Mouse (Mus musculus): ENCODE data around the gene Naaladl1. TPM values are rescaled to one million over a fixed set of nuclear protein-coding genes. Genes with fewer than 3 reads are reported as not detected.

Naaladl1 gene
- polyA plus RNA-seq, 1 experiment from 2014 or later: 0.54 TPM

- Histone ChIP-seq H3K27ac (peak within 1 kb of the TSS; percentile 99), H3K27me3 (no peaks in the 10 kb centered on the region), H3K9me3 (replicated peaks) (no peaks in the 10 kb centered on the region), H3K4me3 (peak within 1 kb of the TSS; percentile 68), H3K4me1 (peaks cover 10% of the 10 kb centered on the region), H3K9ac (peak within 1 kb of the TSS; percentile 85), H3K36me3 (peaks cover 20% of the 10 kb centered on the region), H3K4me2 (replicated peaks) (peak within 1 kb of the TSS; percentile 72)
- peak; percentile 95 for ATAC-seq (ENCODE audit: low FRiP score)
- WGBS: under 1% methylated on average over 63 of the region's 68 CpGs
These were observed 35.3 kb downstream of the Naaladl1 start, which contains the start of gene Batf2 for GRCm38 (mm10) chr19:6140678-6141393. Gene Batf2 (plus strand): TSS chr19:6140983.

GRCm38 (mm10) chr19:6141394-6141749 is 35.8 kb downstream of the Naaladl1 start, which contains the start of gene Arl2:
Gene Arl2 (minus strand): TSS chr19:6141548.
- H3K27me3 ChIP-seq: no peaks in the 10 kb centered on the region

GRCm38 (mm10) chr19:6144842-6145241 is 39.3 kb downstream of the Naaladl1 start:
- no peak overlapping the region for H3K4me2 ChIP-seq (replicated peaks)
- no peak for ATAC-seq (ENCODE audit: low FRiP score)
- H3K27me3 ChIP-seq: no peaks in the 10 kb centered on the region
- H3K4me1 ChIP-seq: peaks cover 6% of the 10 kb centered on the region
- H3K27ac ChIP-seq: no peak overlapping the region
- H3K9ac ChIP-seq: no peak overlapping the region
- 82% methylated on average over 5 of the region's 5 CpGs for WGBS
- H3K9me3 ChIP-seq (replicated peaks): no peaks in the 10 kb centered on the region
- H3K4me3 ChIP-seq: no peak overlapping the region
- H3K36me3 ChIP-seq: no peaks in the 10 kb centered on the region

More at GRCm38 (mm10) chr19:6141394-6141749, 35.8 kb downstream of the Naaladl1 start, which contains the start of gene Arl2:
- WGBS: under 1% methylated on average over 15 of the region's 15 CpGs
- H3K4me2 ChIP-seq (replicated peaks): peak within 1 kb of the TSS; percentile 72
- H3K36me3 ChIP-seq: peaks cover 15% of the 10 kb centered on the region
- ATAC-seq (ENCODE audit: low FRiP score): peak; percentile 86
- peaks cover 10% of the 10 kb centered on the region for H3K4me1 ChIP-seq
- no peaks in the 10 kb centered on the region for H3K9me3 ChIP-seq (replicated peaks)
- peak within 1 kb of the TSS; percentile 99 for H3K27ac ChIP-seq
- peak within 1 kb of the TSS; percentile 85 for H3K9ac ChIP-seq
- H3K4me3 ChIP-seq: peak within 1 kb of the TSS; percentile 68

GRCm38 (mm10) chr19:6155174-6155573 is 49.6 kb downstream of the Naaladl1 start:
- H3K4me3 ChIP-seq: no peak overlapping the region
- H3K27me3 ChIP-seq: no peaks in the 10 kb centered on the region
- H3K36me3 ChIP-seq: no peaks in the 10 kb centered on the region
- H3K4me2 ChIP-seq (replicated peaks): no peak overlapping the region
- WGBS: 84% methylated on average over 9 of the region's 9 CpGs
- no peak overlapping the region for H3K27ac ChIP-seq
- no peak for ATAC-seq (ENCODE audit: low FRiP score)
- H3K9ac ChIP-seq: no peak overlapping the region
- H3K9me3 ChIP-seq (replicated peaks): no peaks in the 10 kb centered on the region
- no peaks in the 10 kb centered on the region for H3K4me1 ChIP-seq

GRCm38 (mm10) chr19:6156372-6156771 is 50.8 kb downstream of the Naaladl1 start:
- no peak for ATAC-seq (ENCODE audit: low FRiP score)
- no peaks in the 10 kb centered on the region for H3K36me3 ChIP-seq
- WGBS: 69% methylated on average over 8 of the region's 8 CpGs

GRCm38 (mm10) chr19:6157220-6157619 is 51.6 kb downstream of the Naaladl1 start:
- Histone ChIP-seq H3K9me3 (replicated peaks) (no peaks in the 10 kb centered on the region), H3K4me1 (no peaks in the 10 kb centered on the region), H3K4me2 (replicated peaks) (no peak overlapping the region), H3K36me3 (no peaks in the 10 kb centered on the region), H3K4me3 (no peak overlapping the region), H3K9ac (no peak overlapping the region), H3K27ac (no peak overlapping the region), H3K27me3 (no peaks in the 10 kb centered on the region)
- WGBS: 68% methylated on average over 6 of the region's 6 CpGs
- ATAC-seq (ENCODE audit: low FRiP score): no peak

More at GRCm38 (mm10) chr19:6156372-6156771, 50.8 kb downstream of the Naaladl1 start:
- Histone ChIP-seq H3K4me2 (replicated peaks) (no peak overlapping the region), H3K27ac (no peak overlapping the region), H3K27me3 (no peaks in the 10 kb centered on the region), H3K9me3 (replicated peaks) (no peaks in the 10 kb centered on the region), H3K9ac (no peak overlapping the region), H3K4me1 (no peaks in the 10 kb centered on the region), H3K4me3 (no peak overlapping the region)

- Histone ChIP-seq H3K9ac (no peak overlapping the region), H3K4me2 (replicated peaks) (no peak overlapping the region), H3K4me3 (no peak overlapping the region), H3K9me3 (replicated peaks) (no peaks in the 10 kb centered on the region), H3K27me3 (no peaks in the 10 kb centered on the region), H3K4me1 (no peaks in the 10 kb centered on the region), H3K27ac (no peak overlapping the region), H3K36me3 (no peaks in the 10 kb centered on the region)
- no peak for ATAC-seq (ENCODE audit: low FRiP score)
- 74% methylated on average over 10 of the region's 10 CpGs for WGBS
These were observed 58.4 kb downstream of the Naaladl1 start for GRCm38 (mm10) chr19:6163872-6164547.

Other genes starting within 250 kb of the Naaladl1 start
- gene Frmd8, start 230.5 kb upstream of the Naaladl1 start, polyA plus RNA-seq (2016; fragmentation: Nextera tagmentation; extraction: Ambion mirVana): 28.7 and 29.9 TPM in 2 replicates
- gene Slc25a45, start 228.0 kb upstream of the Naaladl1 start, polyA plus RNA-seq (2016; fragmentation: Nextera tagmentation; extraction: Ambion mirVana): 2.0 and 2.2 TPM in 2 replicates
- 11.0 and 11.3 TPM in 2 replicates for gene Tigd3, start 211.6 kb upstream of the Naaladl1 start, polyA plus RNA-seq (2016; fragmentation: Nextera tagmentation; extraction: Ambion mirVana)
- gene Dpf2, start 192.8 kb upstream of the Naaladl1 start, polyA plus RNA-seq (2016; fragmentation: Nextera tagmentation; extraction: Ambion mirVana): 161 and 177 TPM in 2 replicates
- gene Cdc42ep2, start 181.0 kb upstream of the Naaladl1 start, polyA plus RNA-seq (2016; fragmentation: Nextera tagmentation; extraction: Ambion mirVana): 5.1 and 6.1 TPM in 2 replicates
- gene Pola2, start 141.6 kb upstream of the Naaladl1 start, polyA plus RNA-seq (2016; fragmentation: Nextera tagmentation; extraction: Ambion mirVana): 47.4 and 49.2 TPM in 2 replicates
- not detected in 2 replicates for gene Slc22a20, start 119.6 kb upstream of the Naaladl1 start, polyA plus RNA-seq (2016; fragmentation: Nextera tagmentation; extraction: Ambion mirVana)
- 5.5 and 7.7 TPM in 2 replicates for gene Capn1, start 89.9 kb upstream of the Naaladl1 start, polyA plus RNA-seq (2016; fragmentation: Nextera tagmentation; extraction: Ambion mirVana)
- 31.7 and 32.8 TPM in 2 replicates for gene Syvn1, start 59.2 kb upstream of the Naaladl1 start, polyA plus RNA-seq (2016; fragmentation: Nextera tagmentation; extraction: Ambion mirVana)
- gene Mrpl49, start 48.0 kb upstream of the Naaladl1 start, polyA plus RNA-seq (2016; fragmentation: Nextera tagmentation; extraction: Ambion mirVana): 65.1 and 67.5 TPM in 2 replicates
- gene Fau, start 47.9 kb upstream of the Naaladl1 start, polyA plus RNA-seq (2016; fragmentation: Nextera tagmentation; extraction: Ambion mirVana): 561 and 621 TPM in 2 replicates
- gene Znhit2, start 44.6 kb upstream of the Naaladl1 start, polyA plus RNA-seq (2016; fragmentation: Nextera tagmentation; extraction: Ambion mirVana): 33.6 and 34.4 TPM in 2 replicates
- gene Tm7sf2, start 37.4 kb upstream of the Naaladl1 start, polyA plus RNA-seq (2016; fragmentation: Nextera tagmentation; extraction: Ambion mirVana): 38.0 and 40.3 TPM in 2 replicates
- gene Vps51, start 28.6 kb upstream of the Naaladl1 start, polyA plus RNA-seq (2016; fragmentation: Nextera tagmentation; extraction: Ambion mirVana): 78.8 and 79.7 TPM in 2 replicates
- gene Tmem262, start 25.7 kb upstream of the Naaladl1 start, polyA plus RNA-seq (2016; fragmentation: Nextera tagmentation; extraction: Ambion mirVana): not detected in 2 replicates
- 2.5 and 2.7 TPM in 2 replicates for gene Gm28374, start 23.5 kb upstream of the Naaladl1 start, polyA plus RNA-seq (2016; fragmentation: Nextera tagmentation; extraction: Ambion mirVana)
- 68.9 and 75.0 TPM in 2 replicates for gene Zfpl1, start 20.8 kb upstream of the Naaladl1 start, polyA plus RNA-seq (2016; fragmentation: Nextera tagmentation; extraction: Ambion mirVana)
- gene Cdca5, start 20.8 kb upstream of the Naaladl1 start, polyA plus RNA-seq (2016; fragmentation: Nextera tagmentation; extraction: Ambion mirVana): 24.5 and 25.4 TPM in 2 replicates
- gene AC131692.1, start 11.4 kb upstream of the Naaladl1 start, polyA plus RNA-seq (2016; fragmentation: Nextera tagmentation; extraction: Ambion mirVana): 0.35 and 0.38 TPM in 2 replicates
- gene Sac3d1, start 12.9 kb downstream of the Naaladl1 start, polyA plus RNA-seq (2016; fragmentation: Nextera tagmentation; extraction: Ambion mirVana): 47.9 and 48.3 TPM in 2 replicates
- gene Snx15, start 22.5 kb downstream of the Naaladl1 start, polyA plus RNA-seq (2016; fragmentation: Nextera tagmentation; extraction: Ambion mirVana): 33.2 and 33.4 TPM in 2 replicates
- 0.22 TPM in 1 of 2 replicates, not detected in the other for gene Batf2, start 35.2 kb downstream of the Naaladl1 start, polyA plus RNA-seq (2016; fragmentation: Nextera tagmentation; extraction: Ambion mirVana)
- gene Arl2, start 35.8 kb downstream of the Naaladl1 start, polyA plus RNA-seq (2016; fragmentation: Nextera tagmentation; extraction: Ambion mirVana): 91.6 and 94.6 TPM in 2 replicates
- gene Majin, start 78.6 kb downstream of the Naaladl1 start, polyA plus RNA-seq (2016; fragmentation: Nextera tagmentation; extraction: Ambion mirVana): not detected in 2 replicates
- 1.4 and 1.5 TPM in 2 replicates for gene Gpha2, start 120.6 kb downstream of the Naaladl1 start, polyA plus RNA-seq (2016; fragmentation: Nextera tagmentation; extraction: Ambion mirVana)
- gene Ppp2r5b, start 130.1 kb downstream of the Naaladl1 start, polyA plus RNA-seq (2016; fragmentation: Nextera tagmentation; extraction: Ambion mirVana): 66.3 and 72.2 TPM in 2 replicates
- 14.7 and 15.4 TPM in 2 replicates for gene Atg2a, start 135.9 kb downstream of the Naaladl1 start, polyA plus RNA-seq (2016; fragmentation: Nextera tagmentation; extraction: Ambion mirVana)
- gene Ehd1, start 170.9 kb downstream of the Naaladl1 start, polyA plus RNA-seq (2016; fragmentation: Nextera tagmentation; extraction: Ambion mirVana): 90.8 and 92.7 TPM in 2 replicates
- gene Cdc42bpg, start 200.7 kb downstream of the Naaladl1 start, polyA plus RNA-seq (2016; fragmentation: Nextera tagmentation; extraction: Ambion mirVana): 0.48 and 0.61 TPM in 2 replicates
- gene Men1, start 229.2 kb downstream of the Naaladl1 start, polyA plus RNA-seq (2016; fragmentation: Nextera tagmentation; extraction: Ambion mirVana): 91.5 and 95.8 TPM in 2 replicates
- gene Map4k2, start 235.4 kb downstream of the Naaladl1 start, polyA plus RNA-seq (2016; fragmentation: Nextera tagmentation; extraction: Ambion mirVana): 15.0 and 16.0 TPM in 2 replicates